Mouse (Mus musculus) hindbrain, embryonic 13.5 days (tissue): ENCODE measurements at regions not wholly inside any gene's neighbourhood (a gene's known extent, or its start where the extent isn't known, plus 50 kb on each side); places are given as distances from the start of the nearest gene placed in this dataset.

ENCODE experiments used
- ATAC-seq: fragments of 200-750 bp; cut with Nextera tagmentation; 2 replicates; pipeline ENCODE4 v1.8.0; 2017; ENCODE audit warnings: moderate TSS enrichment; ENCODE audit not compliant: low FRiP score
- H3K27ac ChIP-seq: fragments of 300-500 bp; sonication (generic); 2 replicates; pipeline ENCODE4 v1.5.1; 2015; ENCODE audit warnings: inconsistent platforms, mild to moderate bottlenecking, moderate library complexity
- H3K27me3 ChIP-seq: fragments of 300-500 bp; sonication (generic); 2 replicates; pipeline ENCODE4 v1.6.1; 2015; ENCODE audit warnings: mild to moderate bottlenecking, inconsistent platforms
- H3K36me3 ChIP-seq: fragments of 300-500 bp; sonication (generic); 2 replicates; pipeline ENCODE4 v1.6.1; 2015; ENCODE audit warnings: mild to moderate bottlenecking, inconsistent platforms
- H3K4me1 ChIP-seq: fragments of 300-500 bp; sonication (generic); replicated peaks from 2 replicates; pipeline ENCODE4 v1.6.1; 2015; ENCODE audit warnings: inconsistent platforms
- H3K4me2 ChIP-seq: fragments of 300-500 bp; sonication (generic); 2 replicates; pipeline ENCODE4 v1.6.1; 2015; ENCODE audit warnings: inconsistent platforms, mild to moderate bottlenecking, moderate library complexity
- H3K4me3 ChIP-seq: fragments of 300-500 bp; sonication (generic); 2 replicates; pipeline ENCODE4 v1.5.1; 2015; ENCODE audit warnings: mild to moderate bottlenecking, inconsistent platforms
- H3K9ac ChIP-seq: fragments of 300-500 bp; sonication (generic); 2 replicates; pipeline ENCODE4 v1.6.1; 2015; ENCODE audit warnings: mild to moderate bottlenecking, inconsistent platforms
- H3K9me3 ChIP-seq: fragments of 300-500 bp; sonication (generic); 2 replicates; pipeline ENCODE4 v1.6.1; 2016; ENCODE audit warnings: inconsistent platforms
- WGBS: fragments of 180-500 bp; shearing (Covaris S2); methylation state at CpG from one replicate; pipeline ENCODE4 v1.1.7; 2015; 5-methylcytosine and 5-hydroxymethylcytosine counted together

GRCm38 (mm10) chr13:40453360-40453759, 92.1 kb upstream of the Ofcc1 start:
- Histone ChIP-seq H3K9me3 (no peaks in the 10 kb centered on the region), H3K27ac (no peak overlapping the region), H3K36me3 (no peaks in the 10 kb centered on the region), H3K4me2 (no peak overlapping the region), H3K4me1 (no peaks in the 10 kb centered on the region), H3K4me3 (no peak overlapping the region), H3K9ac (no peak overlapping the region), H3K27me3 (no peaks in the 10 kb centered on the region)
- no peak for ATAC-seq
- whole genome bisulfite sequencing = 90% methylated on average over 2 of the region's 2 CpGs

- no peak for ATAC-seq
- Histone ChIP-seq H3K9me3 (no peaks in the 10 kb centered on the region), H3K36me3 (no peaks in the 10 kb centered on the region), H3K4me1 (no peaks in the 10 kb centered on the region), H3K27me3 (no peaks in the 10 kb centered on the region), H3K27ac (no peak overlapping the region), H3K4me2 (no peak overlapping the region), H3K4me3 (no peak overlapping the region), H3K9ac (no peak overlapping the region)
- WGBS = 90% methylated on average over 8 of the region's 8 CpGs
Measured at GRCm38 (mm10) chr13:40429831-40430230, 68.6 kb upstream of the Ofcc1 start.

GRCm38 (mm10) chr13:40423051-40423450, 61.8 kb upstream of the Ofcc1 start:
- Histone ChIP-seq H3K36me3 (no peaks in the 10 kb centered on the region), H3K4me2 (no peak overlapping the region), H3K27ac (no peak overlapping the region), H3K4me1 (no peaks in the 10 kb centered on the region), H3K9me3 (no peaks in the 10 kb centered on the region), H3K9ac (no peak overlapping the region), H3K4me3 (no peak overlapping the region), H3K27me3 (no peaks in the 10 kb centered on the region)
- ATAC-seq = no peak
- 69% methylated on average over 3 of the region's 3 CpGs for WGBS

- 85% methylated on average over 3 of the region's 3 CpGs for WGBS
Measured at GRCm38 (mm10) chr13:40417856-40418255, 56.6 kb upstream of the Ofcc1 start.

GRCm38 (mm10) chr13:40413074-40413473, 51.8 kb upstream of the Ofcc1 start:
- Histone ChIP-seq H3K9ac (no peak overlapping the region), H3K4me2 (no peak overlapping the region), H3K27me3 (no peaks in the 10 kb centered on the region), H3K4me3 (no peak overlapping the region), H3K4me1 (no peaks in the 10 kb centered on the region), H3K27ac (no peak overlapping the region), H3K9me3 (no peaks in the 10 kb centered on the region), H3K36me3 (no peaks in the 10 kb centered on the region)
- 93% methylated on average over 11 of the region's 11 CpGs for WGBS
- ATAC-seq = no peak

More at GRCm38 (mm10) chr13:40417856-40418255, 56.6 kb upstream of the Ofcc1 start:
- Histone ChIP-seq H3K4me1 (no peaks in the 10 kb centered on the region), H3K9ac (no peak overlapping the region), H3K36me3 (no peaks in the 10 kb centered on the region), H3K4me3 (no peak overlapping the region), H3K4me2 (no peak overlapping the region), H3K9me3 (no peaks in the 10 kb centered on the region), H3K27ac (no peak overlapping the region), H3K27me3 (no peaks in the 10 kb centered on the region)
- no peak for ATAC-seq
